Mouse (Mus musculus) bone marrow macrophage, adult 2 months (primary cell): ENCODE measurements around the gene Mtmr11.

Experiments used
- CTCF ChIP-seq: IDR thresholded peaks from 2 replicates; pipeline ENCODE4 v1.5.1; 2012; ENCODE audit warnings: low read depth, mild to moderate bottlenecking, low read length, moderate library complexity
- POLR2A ChIP-seq: IDR thresholded peaks from 2 replicates; pipeline ENCODE4 v1.6.1; 2012; ENCODE audit warnings: mild to moderate bottlenecking, low read depth, low read length, borderline replicate concordance

DNA sequence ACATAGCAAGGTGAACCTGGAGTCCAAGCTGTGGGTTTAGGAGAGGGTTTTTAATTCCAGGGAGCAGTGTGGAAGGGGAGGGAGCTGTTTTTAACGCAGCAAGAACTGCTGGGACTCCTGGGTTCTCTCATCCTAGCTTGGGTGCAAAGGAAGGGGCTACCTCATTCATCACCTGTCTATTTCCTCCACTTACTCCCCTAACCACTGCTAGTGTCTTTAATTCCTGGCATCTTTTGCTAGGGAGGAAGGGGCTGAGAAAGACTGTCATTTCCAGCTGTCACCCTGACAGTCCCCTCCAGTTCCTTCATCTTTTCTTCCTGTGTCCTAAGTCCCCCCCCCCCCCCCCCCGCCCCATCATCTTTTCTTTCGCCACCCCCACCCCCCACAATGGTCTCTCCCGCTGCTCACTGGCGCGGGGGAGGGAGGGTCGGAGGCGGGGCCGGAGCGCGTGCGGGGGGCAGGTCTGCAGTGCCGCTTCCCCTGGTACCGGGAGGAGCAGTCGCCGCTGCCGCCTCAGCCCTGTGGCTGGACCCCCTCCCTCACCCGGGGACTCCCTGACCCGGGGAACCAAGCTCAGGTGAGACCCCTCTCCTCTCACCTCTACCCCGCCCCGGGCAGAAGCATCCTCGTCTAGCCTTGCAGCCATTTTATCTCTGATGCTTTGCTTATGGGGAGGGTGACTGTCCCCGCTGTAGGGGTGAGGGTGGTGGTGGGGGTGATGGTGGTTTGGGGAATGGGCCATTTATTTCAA lies 19.1 kb downstream of the Mtmr11 start, which contains the start of gene Sv2a:
- TF ChIP-seq CTCF = no peak
- no peak for TF ChIP-seq POLR2A
